Mouse (Mus musculus): ENCODE measurements around the gene Cish. TPM values are rescaled to one million over a fixed set of nuclear protein-coding genes. Genes with fewer than 3 reads are reported as not detected.
A peak's percentile ranks its signal among the peaks of the same experiment; 100 is the strongest.

The Cish gene
- 1 to 10 TPM; 3.0 to 6.3 TPM for total RNA-seq (2021)
- long read RNA-seq, partial matches to known transcripts: 0 of 1 reads
- long read RNA-seq, other reads (novel, unspliced or antisense): 0 of 1 reads

DNA sequence AAGGTAGTCTGAATTCAATTTTAAA is at the start of gene Cish:
Cish (plus strand) TSS at position 11 of the 25 bp plus-strand sequence.
- no peak for DNase-seq (ENCODE audit: low spot score in 2 of 2)

DNA sequence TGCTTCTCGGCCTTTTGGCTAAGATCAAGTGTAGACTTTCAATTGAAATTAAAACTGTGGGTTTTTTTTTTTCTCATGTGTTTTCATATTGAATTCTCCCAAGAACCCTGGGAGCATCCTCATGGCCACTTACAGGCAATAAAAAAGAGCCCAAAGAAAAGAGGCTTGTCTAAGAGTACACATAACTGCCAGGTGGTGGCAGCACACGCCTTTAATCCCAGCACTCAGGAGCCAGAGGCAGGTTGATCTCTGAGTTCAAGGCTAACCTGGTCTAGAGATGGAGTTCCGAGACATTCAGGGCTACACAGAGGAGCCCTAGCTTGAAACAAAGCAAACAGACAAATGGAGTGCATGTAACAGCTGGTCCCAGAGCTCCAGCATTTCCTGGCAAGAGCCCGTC is 49.7 kb upstream of the Cish start:
- no peak for DNase-seq (ENCODE audit: low spot score in 2 of 2)

DNA sequence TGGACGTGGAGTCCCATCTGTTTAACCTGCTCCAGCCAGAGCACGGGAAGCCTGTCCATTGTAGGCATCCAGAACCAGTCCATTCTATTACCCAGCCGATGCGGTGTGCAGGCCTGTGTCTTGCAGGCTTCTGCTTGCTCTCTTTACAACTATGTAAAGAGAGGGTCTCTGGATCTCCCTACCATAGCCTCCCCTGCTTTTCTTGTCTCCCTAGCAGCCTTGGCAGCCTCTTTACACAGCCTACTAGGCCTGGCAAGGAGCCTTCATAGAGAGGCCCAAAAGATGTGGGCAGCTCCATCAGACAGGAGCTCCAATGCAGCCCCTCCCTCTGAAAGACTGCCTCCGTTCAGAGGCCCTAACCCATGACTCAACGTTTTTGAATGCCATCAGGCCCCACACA is 46.7 kb upstream of the Cish start:
- DNase-seq (ENCODE audit: low spot score in 2 of 2): no peak

DNA sequence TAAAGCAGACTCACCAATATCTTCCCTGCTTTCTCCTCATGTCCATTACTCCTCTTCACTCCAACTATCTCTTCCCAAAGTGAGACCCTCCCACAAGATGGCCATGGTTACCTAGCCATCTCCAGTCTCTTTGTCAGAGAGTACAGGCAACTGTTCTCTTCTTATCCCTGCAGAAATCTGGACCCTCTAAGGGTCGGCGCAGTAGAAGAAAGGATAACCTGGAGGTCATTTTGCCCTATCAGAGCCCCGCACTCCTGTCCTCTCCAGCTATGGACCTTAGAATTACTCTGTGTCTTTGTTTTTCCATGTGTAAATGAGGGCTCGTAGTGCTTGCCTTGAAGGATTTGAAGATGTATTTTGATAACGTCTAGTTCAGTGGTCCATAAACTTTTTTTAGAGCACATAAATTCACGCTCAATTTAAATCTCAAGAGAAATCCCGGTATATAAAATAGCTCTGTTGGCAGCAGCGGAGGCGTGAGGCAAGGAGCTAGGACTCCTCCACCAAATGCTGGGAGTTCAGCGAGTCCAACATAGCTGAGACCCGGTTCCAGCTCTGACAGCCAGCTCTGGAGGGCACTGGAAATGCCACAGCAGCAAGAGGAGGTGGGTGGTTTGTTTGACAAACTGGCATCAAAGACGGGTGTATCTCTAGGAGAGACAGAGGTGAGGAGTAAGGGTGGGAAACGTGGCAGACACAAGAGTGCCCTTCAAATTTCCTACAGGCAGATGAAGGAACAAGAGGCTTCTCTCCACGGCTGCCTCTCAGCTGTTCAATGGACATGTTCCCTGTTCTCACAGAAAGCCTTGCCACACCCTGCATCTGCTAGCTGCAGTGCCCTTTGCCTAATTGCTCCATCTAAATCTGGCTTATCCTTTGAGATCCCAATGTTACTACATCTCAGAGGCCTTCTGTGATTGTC is 45.1 kb upstream of the Cish start:
- no peak for DNase-seq (ENCODE audit: low spot score in 2 of 2)

DNA sequence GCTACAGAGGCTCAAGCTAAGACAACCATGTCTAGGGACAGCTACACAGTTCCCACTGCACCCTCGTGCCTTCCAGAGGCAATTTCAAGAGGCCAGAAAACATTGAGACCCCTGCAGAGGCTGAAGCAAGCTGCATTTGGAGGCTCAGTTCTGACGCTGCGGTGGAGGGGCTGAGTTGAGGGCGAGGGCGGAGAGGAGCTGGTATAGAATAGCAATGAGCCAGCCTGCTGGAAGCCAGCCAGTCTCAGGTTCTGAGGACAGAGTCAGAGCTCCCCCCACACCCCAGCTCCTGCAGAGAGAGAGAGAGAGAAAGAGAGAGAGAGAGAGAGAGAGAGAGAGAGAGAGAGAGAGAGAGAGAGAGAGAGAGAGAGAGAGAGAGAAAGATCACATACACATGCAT is 43.7 kb upstream of the Cish start:
- no peak for DNase-seq (ENCODE audit: low spot score in 2 of 2)

DNA sequence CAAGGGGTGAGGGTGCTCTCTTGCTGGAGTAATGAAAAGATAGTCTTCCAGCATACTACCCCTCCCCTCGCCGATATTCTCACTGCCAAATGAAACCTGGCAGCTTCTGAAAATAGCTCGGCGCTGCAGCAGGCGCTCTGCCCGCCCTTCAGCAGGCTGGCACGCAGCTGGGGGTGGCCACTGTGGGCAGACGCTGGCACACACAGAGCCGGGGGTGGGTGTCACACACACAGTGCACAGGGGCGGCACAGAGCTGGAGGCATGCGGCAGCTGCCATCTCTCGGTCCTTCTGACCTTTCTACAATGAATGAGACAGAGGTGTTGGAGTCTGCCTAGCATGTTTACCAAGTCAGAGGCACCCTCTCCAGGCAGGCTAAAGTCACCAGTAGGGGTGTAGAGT is 41.4 kb upstream of the Cish start:
- DNase-seq (ENCODE audit: low spot score in 2 of 2): peak; percentile 71 to 83

DNA sequence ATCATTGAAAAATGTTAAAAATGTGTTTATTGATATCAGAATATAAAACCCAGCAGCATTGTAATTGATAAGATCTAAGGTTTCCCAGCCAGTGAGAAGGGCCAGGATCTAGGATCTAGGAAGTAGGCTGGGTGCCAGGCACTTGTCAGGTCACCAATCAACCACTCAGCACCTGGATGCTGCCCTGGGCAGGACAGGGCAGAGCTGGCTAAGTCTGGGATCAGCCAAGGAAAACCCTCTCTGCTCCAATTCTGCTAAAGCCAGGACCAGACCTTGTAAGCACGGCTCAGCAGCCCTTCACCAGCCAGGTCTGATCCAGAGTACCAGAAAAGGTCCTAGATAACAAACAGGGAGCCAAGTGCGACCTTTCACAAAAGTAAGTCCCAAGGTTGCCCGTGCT is 40.9 kb upstream of the Cish start:
- DNase-seq (ENCODE audit: low spot score in 2 of 2): no peak

DNA sequence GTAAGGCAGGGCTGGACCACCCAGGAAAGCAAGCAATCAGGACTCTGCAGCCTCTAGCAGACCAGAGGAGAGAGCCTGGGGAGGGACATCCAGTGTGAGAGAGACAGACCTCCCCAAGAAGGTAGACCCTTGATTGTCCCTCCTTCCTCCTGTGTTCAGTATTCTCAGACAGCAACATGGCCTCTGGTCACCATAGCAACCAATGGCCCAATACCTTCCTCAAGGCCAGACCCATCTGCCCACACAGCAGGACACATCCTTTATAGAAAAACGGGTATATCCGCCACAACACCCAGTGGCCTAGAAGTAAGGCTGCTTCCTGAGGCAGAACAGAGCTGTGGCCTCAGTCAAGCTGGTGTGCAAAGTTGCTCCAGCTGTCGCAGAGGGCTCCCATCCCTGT is 40.2 kb upstream of the Cish start:
- no peak for DNase-seq (ENCODE audit: low spot score in 2 of 2)

DNA sequence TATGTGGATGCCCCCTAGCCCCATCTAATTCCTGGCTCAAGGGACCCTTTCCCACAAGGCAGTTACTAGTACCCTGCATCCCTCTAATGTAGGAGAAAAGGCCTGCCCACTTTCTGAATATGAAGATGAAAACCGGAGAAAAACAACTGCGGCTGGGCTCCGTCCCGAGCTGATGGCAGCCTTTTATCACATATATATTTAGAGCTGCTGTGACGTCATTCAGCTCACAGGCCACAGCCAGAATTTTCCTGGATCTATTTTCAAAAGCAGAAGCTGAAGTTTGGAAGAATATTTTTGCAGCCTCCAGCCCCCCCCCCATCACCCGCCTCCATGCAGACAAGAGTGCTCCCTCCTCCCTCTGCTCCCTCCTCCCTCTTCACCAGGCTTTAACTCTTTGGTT is 36.3 kb upstream of the Cish start:
- DNase-seq (ENCODE audit: low spot score in 2 of 2): peak; percentile 60 to 77

DNA sequence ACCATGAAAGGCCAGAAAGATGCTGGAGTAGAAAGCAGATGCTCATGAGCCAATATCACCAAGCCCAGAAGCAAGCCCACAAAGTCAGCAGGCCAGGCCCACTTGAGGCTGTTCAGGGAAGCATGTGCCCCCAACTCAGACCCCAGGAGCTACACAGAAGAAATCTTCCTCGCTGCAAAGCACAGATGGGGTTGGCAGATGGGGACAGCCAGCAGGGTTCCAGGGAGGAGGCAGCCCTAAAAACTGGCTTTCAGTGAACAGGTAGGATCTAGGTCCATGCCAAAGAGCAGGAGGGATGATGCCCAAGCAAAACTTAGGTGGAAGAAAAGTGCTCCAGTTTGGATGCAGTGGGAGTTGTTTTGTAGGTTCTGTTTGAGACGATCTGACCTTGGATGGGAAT is 35.4 kb upstream of the Cish start:
- DNase-seq (ENCODE audit: low spot score in 2 of 2): no peak

DNA sequence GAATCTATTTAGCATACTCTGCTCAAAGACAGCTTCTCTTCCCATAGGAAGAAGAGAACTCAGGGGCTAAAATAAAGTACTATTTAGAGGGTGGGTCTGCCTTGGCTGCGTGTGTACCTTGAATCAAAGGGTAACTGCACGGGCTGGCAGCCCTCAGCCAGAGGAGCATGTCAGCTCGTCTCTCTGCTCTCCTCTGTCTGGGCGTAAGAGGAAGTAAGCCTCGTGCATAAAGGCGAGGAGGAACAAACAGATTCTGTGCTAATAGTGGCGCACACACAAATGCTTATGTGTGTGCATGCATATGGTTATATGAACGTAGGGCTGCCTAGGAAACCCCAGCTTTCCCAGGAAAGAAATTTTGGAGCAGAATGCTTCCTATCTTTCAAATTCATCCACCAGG is 35.0 kb upstream of the Cish start:
- peak in 1 of 2 experiments; percentile 47 for DNase-seq (ENCODE audit: low spot score in 2 of 2)

DNA sequence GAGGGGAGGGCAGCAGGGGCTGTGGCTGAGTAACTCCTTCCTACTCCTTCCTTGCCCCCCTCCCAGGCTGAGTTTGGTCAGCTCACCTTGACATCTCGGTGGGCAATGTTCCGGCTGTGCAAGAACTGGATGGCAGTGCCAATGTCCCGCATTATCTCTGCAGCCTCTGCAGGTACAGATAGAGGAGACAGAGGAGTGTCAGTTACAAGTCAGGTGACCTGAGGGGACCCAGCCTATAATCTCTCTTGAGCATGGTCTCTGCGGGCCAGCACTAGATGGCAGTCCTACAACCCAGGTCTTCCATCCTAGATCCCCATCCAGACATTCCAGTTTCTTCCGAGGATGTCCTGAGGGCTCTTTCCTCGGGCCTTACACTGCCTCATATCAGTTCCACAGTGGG is 34.0 kb upstream of the Cish start:
- DNase-seq (ENCODE audit: low spot score in 2 of 2): no peak

DNA sequence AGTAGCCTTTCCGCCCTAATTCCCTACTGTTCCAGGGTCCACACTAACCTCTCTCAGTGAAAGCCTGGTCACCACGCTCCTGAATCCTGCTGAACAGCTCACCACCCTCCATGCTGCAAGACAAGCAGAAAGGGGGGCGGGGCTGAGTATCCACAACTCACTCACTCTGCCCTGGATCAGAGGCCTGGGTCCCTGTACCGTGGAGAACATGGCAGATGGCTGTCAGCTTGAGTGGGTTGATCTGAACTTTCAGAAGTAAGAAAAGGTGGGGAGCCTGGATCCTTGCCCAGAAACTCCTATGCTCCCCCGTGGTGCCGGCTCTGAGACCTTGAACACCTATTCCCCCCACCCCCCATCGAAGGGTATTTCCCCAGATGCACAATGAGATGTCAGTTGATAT is 33.5 kb upstream of the Cish start:
- no peak for DNase-seq (ENCODE audit: low spot score in 2 of 2)

DNA sequence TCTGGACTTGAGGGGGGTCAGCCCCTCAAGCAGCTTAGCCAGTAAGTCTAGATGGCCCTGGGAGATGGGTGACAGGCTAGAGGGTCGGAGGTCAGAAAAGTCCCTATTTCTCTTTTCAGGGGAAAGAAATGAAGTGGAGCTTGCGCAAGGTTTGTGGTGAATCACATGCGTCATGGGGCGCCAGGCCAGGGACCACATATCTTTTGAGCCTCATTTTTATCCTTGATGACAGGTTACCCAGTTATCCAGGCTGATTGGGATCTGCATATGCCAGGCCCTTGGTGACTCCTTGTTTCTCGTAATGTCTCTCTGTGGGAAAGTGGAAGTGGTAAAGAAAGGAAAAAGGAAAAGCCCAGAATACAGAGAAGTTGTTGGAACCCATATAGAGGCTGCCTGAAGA is 31.9 kb upstream of the Cish start:
- DNase-seq (ENCODE audit: low spot score in 2 of 2): no peak

DNA sequence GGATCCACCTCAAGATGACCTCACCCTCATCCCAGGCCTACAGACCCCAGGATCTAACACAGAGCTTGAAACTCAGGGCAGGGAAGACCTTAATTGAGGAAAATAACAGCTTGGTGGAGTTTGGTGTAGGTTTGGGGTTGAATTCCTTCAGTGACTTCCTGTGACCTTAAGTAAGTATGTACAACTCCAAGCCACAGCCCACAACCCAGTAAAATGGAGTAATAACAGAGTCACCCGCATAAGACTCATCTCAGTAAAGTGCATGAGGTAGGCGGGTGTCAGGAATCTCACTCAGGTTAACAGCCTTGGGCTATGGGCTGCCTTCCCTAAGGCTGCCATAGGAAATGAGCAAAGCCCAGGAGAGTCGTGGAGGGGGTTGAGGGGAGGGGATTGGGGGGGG is 31.1 kb upstream of the Cish start:
- DNase-seq (ENCODE audit: low spot score in 2 of 2): no peak

DNA sequence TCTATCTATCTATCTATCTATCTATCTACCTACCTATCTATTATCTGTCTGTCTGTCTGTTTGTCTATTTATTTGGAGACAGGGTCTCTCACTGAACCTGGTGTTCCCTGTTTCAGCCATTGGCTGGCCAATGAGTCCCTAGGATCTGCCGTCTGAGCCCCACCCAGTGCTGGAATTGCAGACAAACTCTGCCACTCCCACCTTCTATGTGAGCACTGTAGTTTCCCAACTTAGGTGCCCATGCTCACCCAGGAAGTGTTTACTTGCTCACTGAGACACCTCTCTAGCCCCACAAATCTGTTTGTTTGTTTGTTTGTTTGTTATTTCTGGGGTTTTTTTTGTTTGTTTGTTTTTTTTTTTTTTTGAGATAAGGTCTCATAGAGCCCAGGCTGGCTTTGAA is 28.8 kb upstream of the Cish start:
- DNase-seq (ENCODE audit: low spot score in 2 of 2): no peak

DNA sequence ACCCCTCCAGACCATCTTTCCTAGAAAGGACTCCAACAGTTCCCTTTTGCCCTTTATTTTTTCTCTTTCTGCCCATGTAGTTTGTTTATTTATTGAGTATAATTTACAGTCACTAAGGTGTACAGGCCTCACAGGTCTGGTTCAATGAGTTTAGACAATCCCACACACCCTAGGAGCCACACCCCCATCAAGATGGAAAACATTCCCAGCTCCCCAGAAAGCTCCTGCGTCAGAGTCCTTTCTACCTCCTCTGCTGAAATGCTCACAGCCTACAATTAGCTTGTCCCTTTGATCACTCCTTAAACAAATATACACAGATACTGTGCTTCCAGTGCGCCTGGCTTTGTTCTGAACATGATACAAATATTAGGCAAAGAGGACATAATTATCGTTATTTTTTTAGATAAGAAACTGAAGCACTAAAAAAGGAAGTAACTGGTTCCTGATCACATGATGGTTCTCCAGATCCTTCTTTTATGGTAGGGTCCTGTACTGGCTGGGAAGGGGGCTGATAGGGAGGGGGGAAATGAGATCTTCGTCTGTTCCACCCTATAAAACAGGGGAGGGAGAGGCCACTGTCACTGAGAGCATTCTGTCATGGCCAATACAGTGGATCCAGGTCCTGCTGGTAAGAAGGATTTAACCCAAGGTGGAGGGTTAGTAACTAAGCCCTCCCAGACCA is 28.0 kb upstream of the Cish start:
- no peak for DNase-seq (ENCODE audit: low spot score in 2 of 2)

DNA sequence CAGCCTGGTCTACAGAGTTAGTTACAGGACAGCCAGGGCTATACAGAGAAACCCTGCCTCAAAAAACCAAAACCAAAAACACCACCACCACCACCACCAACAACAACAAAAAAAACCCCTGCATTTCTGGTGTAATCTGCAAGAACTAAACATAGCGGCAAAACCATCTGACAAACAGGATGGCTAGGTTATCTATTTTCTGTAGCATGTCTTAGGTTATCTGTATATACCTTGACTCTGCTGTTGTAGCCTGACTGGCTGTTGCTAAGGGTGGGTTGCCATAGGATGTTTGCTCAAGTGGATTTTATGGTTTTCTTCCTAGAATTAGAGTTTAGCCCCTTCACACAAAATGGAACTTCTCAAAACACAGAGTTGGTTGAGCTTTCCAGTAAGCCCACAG is 26.1 kb upstream of the Cish start:
- no peak for DNase-seq (ENCODE audit: low spot score in 2 of 2)

DNA sequence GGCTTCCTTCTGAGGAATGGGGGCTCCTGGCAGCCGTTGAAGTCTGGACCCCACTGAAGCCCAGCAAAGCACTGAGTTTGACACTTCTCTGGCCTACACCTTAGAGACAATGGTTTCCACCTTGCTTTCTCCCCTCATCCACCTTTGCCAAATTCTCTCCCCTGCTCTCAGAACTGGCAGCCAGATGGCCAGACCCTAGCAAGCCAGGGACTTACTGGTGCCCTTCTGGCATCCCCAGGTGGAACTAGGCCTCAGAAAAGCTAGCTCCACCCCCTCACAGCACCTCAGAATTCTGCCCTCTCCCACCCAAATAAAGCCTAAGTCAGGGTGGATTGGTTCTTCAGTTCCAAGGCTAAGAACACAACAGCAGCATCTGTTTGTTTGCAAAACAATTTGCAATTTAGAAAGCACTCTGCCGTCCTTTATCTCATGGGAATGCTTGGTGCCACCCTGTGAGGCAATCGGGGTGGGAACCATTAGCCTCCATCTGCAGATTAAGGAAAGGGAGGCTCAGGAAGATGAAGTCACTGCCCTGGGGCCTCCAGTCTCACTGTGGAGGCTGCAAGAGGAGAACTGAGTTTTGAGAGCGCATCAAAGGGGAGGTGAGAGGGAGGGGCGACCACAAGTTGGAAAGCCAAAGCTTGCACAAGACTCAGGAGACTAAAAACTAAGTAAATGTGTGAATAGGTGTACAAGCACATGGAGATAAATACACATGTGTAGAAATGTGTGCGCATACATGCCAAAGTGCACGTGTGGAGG is 24.5 kb upstream of the Cish start:
- DNase-seq (ENCODE audit: low spot score in 2 of 2): no peak

DNA sequence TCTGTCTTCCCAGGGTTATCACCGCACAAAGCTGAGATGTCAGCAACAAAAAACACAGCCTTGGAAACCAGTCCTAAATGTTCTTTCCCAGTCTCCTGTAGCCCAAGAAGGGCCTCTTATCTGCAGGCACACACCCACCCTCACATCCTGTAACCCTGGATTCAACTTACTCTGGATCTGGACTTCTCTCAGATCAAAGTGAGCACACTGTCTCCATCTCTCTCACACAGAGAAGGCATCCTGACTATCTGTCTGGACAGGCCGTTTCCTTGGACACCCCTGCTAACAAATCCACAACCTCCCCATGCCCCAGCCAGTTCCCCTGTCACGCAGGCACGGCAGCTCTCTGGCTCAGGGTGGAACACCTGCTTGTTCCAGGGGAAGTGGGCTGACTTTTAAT is 23.5 kb upstream of the Cish start:
- DNase-seq (ENCODE audit: low spot score in 2 of 2): no peak

DNA sequence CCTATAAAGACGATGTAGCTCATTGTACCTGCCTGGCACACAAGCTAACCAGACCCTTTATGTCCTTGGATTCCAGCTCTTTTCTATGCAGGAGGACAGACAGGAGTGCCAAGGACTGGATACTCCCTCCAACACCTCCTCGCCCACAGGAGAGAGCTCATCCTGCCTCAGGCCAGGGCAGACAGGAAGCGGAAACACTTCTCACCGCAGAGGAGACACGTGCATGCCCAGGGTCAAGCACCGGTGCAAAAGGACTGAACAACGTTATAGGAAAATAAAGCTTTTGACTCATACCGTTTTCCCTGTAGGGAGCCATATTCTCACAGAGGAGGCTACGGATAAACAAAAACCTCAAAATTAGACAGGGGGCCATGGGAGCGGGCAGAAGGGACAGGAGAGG is 22.6 kb upstream of the Cish start:
- DNase-seq (ENCODE audit: low spot score in 2 of 2): no peak

DNA sequence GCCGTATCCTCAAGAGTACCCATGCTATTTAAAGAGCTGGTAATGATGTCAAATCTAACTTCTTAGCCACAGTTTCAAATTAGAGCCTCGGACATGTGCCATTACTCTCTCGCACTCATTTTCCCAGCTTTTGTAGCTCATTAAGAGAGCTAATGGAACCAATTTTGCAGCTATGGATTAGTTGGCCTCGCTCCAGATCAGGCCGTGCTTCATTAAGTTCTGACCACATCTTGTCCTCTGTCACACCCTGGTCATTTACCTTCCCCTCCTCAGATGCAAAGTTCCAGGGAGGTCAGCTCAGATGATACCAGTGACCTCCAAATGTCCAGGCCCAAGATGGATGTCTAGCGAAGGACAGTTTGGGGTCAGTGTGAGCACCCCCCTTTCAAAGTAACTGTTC is 21.1 kb upstream of the Cish start:
- DNase-seq (ENCODE audit: low spot score in 2 of 2): no peak

DNA sequence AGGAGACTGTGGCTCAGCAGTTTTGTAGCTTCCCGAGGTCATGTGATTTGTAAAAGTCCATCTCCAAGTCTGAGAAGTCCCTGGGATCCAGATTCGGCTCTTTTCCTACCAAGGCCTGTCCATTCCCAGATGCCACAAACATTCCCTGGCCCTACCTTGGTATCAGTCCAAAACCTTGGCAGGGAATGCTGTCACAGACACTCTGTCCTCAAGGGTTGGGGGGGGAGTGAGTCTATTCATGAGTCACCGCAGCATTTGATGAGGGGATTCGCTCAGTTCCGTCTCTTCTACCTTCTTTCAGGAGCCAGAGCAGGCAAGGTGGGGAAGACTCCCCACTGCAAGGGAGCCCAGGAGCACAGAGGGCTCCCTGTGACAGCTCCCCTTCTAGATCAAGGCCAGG is 20.1 kb upstream of the Cish start:
- no peak for DNase-seq (ENCODE audit: low spot score in 2 of 2)
